Mouse (Mus musculus) lung, adult 2 months (tissue): ENCODE results near the gene Pitpnm2. TPM values are rescaled to one million over a fixed set of nuclear protein-coding genes. Genes with fewer than 3 reads are reported as not detected.

Source experiments
- DNase-seq: peaks from one replicate; pipeline ENCODE4 v3.0.0; 2022
- H3K4me1 ChIP-seq: fragments of 200-500 bp; 2 replicates; pipeline ENCODE4 v1.6.1; 2011; ENCODE audit warnings: low read length; ENCODE audit not compliant: control insufficient read depth, insufficient read depth
- H3K4me3 ChIP-seq: fragments of 200-500 bp; replicated peaks from 2 replicates; pipeline ENCODE3; 2011; ENCODE audit warnings: low read depth, mild to moderate bottlenecking, control low read depth, low read length; ENCODE audit errors: extremely low read depth
- CTCF ChIP-seq: fragments of 200-500 bp; IDR thresholded peaks from 2 replicates; pipeline ENCODE4 v1.5.1; 2011; ENCODE audit warnings: mild to moderate bottlenecking, low read length, control low read depth; ENCODE audit not compliant: insufficient read depth
- POLR2A ChIP-seq: fragments of 200-500 bp; IDR thresholded peaks from 2 replicates; pipeline ENCODE4 v1.6.1; 2011; ENCODE audit warnings: low read depth, mild to moderate bottlenecking, control low read depth, low read length, borderline replicate concordance; ENCODE audit errors: extremely low read depth
- WGBS: fragments of 180-500 bp; shearing (Covaris S2); methylation state at CpG from one replicate; pipeline ENCODE4 v1.1.7; 2018; 5-methylcytosine and 5-hydroxymethylcytosine counted together
- polyA plus RNA-seq: library from polyadenylated mRNA; depleted of rRNA; stranded (reverse); fragments of >200 nt; gene quantifications from 2 replicates; pipeline ENCODE4 v1.2.3, GENCODE M21; 2012

Pitpnm2 gene
- polyA plus RNA-seq, 1 experiment: 122 TPM

GRCm38 (mm10) chr5:124122357-124122756 lies 127.2 kb downstream of the Pitpnm2 start:
- Histone ChIP-seq H3K4me1 (no peaks in the 10 kb centered on the region), H3K4me3 (no peak overlapping the region)
- no peak for TF ChIP-seq POLR2A
- TF ChIP-seq CTCF: no peak
- WGBS: 90% methylated on average over 18 of the region's 18 CpGs
- no peak for DNase-seq

DNA sequence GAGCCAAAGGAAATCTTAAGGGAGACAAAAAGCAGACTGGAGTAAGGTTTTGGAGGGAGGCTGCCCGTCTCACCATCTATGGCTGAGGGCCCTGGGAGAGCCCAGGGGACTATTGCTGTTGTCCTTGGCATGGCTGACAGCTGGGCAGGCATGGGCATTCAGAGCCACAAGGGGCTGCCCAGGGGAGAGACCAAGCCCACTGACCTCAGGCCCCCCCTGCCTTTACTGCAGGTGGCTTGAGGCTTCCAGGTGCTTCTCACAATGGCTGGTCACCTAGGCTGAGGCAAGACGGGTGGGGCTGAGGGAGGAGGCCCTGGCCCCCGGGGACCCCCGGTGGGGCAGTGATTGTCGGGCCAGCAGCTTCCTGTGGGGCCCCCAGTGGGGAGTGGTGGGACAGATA lies 130.4 kb downstream of the Pitpnm2 start:
- Histone ChIP-seq H3K4me1 (peaks cover 7% of the 10 kb centered on the region; the same call in 1 of the 2 replicates), H3K4me3 (no peak overlapping the region)
- TF ChIP-seq CTCF: no peak
- no peak for TF ChIP-seq POLR2A
- 58% methylated on average over 5 of the region's 5 CpGs for WGBS
- DNase-seq: no peak

DNA sequence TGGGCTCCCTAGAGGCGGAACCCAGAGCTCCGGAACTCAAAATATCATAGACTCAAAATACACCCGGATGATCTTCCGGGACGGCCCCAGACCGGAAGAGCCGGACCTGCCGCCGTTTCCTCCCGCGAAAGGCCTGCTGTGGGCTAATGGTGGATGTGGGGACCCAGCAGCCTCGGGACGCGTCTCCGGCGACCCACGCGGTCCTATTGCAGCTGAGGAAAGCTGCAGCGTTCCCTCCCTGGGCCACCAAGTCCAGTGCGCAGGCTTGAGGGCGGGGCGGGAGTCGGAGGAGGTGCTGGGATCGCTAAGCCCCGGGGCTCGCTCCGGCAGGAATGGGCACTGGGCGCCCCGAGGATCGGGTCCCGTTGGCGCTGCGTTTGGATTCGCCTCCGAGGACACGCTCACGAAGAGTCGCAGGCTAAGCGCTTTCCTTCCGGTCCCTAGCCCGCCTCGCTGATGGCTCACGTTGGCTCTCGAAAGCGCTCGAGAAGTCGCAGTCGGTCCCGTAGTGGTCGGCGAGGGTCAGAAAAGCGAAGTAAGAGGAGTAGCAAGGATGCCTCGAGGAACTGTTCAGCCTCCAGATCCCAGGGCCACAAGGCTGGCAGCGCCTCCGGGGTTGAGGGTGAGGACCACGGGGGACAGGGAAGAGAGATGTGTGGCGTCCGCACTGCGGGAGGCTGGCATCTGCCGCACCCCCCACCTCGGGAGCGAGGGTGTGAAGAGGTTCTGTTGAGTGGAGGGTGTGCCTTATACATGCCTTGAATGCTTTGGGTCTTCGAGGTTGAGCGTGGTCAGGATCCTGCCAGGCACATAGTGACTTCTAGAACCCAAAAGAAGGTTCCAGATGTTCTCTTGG lies 133.3 kb downstream of the Pitpnm2 start, which contains the start of gene Arl6ip4:
Gene Arl6ip4 (plus strand): TSS at position 100 of the 856 bp plus-strand sequence.
- WGBS: 1% methylated on average over 64 of the region's 64 CpGs
- Histone ChIP-seq H3K4me1 (peaks cover 14% of the 10 kb centered on the region), H3K4me3 (peak within 1 kb of the TSS; percentile 94)
- peak; percentile 76 for DNase-seq
- TF ChIP-seq POLR2A (peak; percentile 69; the same call in 1 of the 2 replicates), CTCF (no peak)

GRCm38 (mm10) chr5:124115531-124115930 lies 134.0 kb downstream of the Pitpnm2 start:
- H3K4me3 ChIP-seq: peak overlapping the region; percentile 94
- no peak for DNase-seq
- 23% methylated on average over 7 of the region's 7 CpGs for WGBS
- H3K4me1 ChIP-seq: peaks cover 17% of the 10 kb centered on the region
- TF ChIP-seq POLR2A: no peak
- no peak for TF ChIP-seq CTCF

- no peak for TF ChIP-seq POLR2A
- no peak for TF ChIP-seq CTCF
- 92% methylated on average over 24 of the region's 24 CpGs for WGBS
- DNase-seq: no peak
- H3K4me3 ChIP-seq: no peak overlapping the region
- peaks cover 17% of the 10 kb centered on the region for H3K4me1 ChIP-seq
Observed at GRCm38 (mm10) chr5:124114276-124115025, 135.1 kb downstream of the Pitpnm2 start.

- 14% methylated on average over 14 of the region's 14 CpGs for WGBS
- no peak for TF ChIP-seq POLR2A
- 0 out of 2 replicates have a peak, but pooled peaks have one; percentile 4 for TF ChIP-seq CTCF
- Histone ChIP-seq H3K4me3 (peak overlapping the region; percentile 96), H3K4me1 (peaks cover 17% of the 10 kb centered on the region)
- peak; percentile 47 for DNase-seq
Observed at GRCm38 (mm10) chr5:124113030-124113429, 136.5 kb downstream of the Pitpnm2 start.

DNA sequence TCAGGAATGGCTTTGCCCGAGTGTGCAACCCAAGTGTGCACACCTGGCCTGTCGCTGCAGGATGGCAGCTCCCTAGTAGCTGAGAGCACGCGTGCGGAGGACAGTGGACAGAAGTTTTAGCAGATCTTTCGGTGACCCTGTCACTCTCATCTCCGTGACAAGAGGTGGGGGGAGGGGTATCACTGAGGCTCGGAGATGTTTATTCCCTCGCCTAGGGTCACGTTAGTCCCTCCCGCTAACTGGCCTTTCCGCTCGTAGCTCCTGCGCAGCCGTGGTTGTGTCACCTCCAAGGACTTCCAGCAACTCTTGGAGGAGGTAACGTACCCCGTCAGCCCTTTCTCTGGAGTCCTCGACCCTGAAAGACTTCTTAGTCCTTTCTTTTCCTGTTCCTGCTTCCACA lies 137.0 kb downstream of the Pitpnm2 start:
- Histone ChIP-seq H3K4me1 (peaks cover 17% of the 10 kb centered on the region), H3K4me3 (peak overlapping the region; percentile 96)
- TF ChIP-seq POLR2A (no peak), CTCF (no peak)
- WGBS: under 1% methylated on average over 18 of the region's 18 CpGs
- no peak for DNase-seq

- DNase-seq: peak; percentile 95
- peaks cover 15% of the 10 kb centered on the region for H3K4me1 ChIP-seq
- 1% methylated on average over 66 of the region's 66 CpGs for WGBS
Observed at GRCm38 (mm10) chr5:124111742-124112497, 137.6 kb downstream of the Pitpnm2 start, which contains the start of gene Ogfod2. Ogfod2 (plus strand) TSS chr5:124112297.

More at GRCm38 (mm10) chr5:124111742-124112497, 137.6 kb downstream of the Pitpnm2 start, which contains the start of gene Ogfod2:
- H3K4me3 ChIP-seq: peak within 1 kb of the TSS; percentile 96
- TF ChIP-seq CTCF (no peak), POLR2A (peak; percentile 68; the same call in 1 of the 2 replicates)
